Mouse (Mus musculus): ENCODE results near the gene Zscan12. TPM values are rescaled to one million over a fixed set of nuclear protein-coding genes. Genes with fewer than 3 reads are reported as not detected.

The Zscan12 gene
- polyA plus RNA-seq, 1 experiment from 2014 or later = 15.5 TPM

DNA sequence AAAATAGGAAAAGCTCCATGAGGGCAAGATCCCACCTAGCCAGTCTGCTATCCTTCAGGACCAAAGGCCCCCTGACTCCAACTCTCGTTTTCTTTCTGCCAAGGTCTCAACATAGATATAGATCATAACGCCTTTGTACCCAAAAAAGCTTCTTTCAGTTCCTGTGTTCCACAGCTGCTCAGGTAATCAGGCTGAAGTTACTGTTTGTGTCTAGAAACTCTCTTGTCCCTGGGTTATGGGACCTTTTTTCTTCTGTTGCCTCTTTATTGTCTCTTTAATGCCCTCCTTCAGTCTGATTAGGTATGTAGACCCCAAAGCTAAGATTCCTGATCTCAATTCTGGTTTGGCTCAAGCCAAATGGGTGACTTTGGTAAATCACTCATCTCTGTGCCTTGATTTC, 34.9 kb downstream of the Zscan12 start:
- H3K27ac ChIP-seq (ENCODE audit: low read length) = no peak overlapping the region
- H3K27me3 ChIP-seq (replicated peaks; ENCODE audit: control insufficient read depth, insufficient read depth, low read length) = no peaks in the 10 kb centered on the region
- peaks cover 30% of the 10 kb centered on the region for H3K36me3 ChIP-seq (ENCODE audit: control insufficient read depth, insufficient read depth)
- no peak for ATAC-seq
- no peaks in the 10 kb centered on the region for H3K9me3 ChIP-seq (ENCODE audit: control insufficient read depth, low read length)
- H3K4me1 ChIP-seq (replicated peaks; ENCODE audit: control insufficient read depth, insufficient read depth, low read length) = peaks cover 24% of the 10 kb centered on the region
- WGBS = 92% methylated on average over 2 of the region's 2 CpGs
- no peak overlapping the region for H3K9ac ChIP-seq (replicated peaks; ENCODE audit: low read depth, low read length)
- H3K4me2 ChIP-seq (ENCODE audit: low read length) = no peak overlapping the region
- H3K4me3 ChIP-seq (replicated peaks; ENCODE audit: low read length) = no peak overlapping the region

DNA sequence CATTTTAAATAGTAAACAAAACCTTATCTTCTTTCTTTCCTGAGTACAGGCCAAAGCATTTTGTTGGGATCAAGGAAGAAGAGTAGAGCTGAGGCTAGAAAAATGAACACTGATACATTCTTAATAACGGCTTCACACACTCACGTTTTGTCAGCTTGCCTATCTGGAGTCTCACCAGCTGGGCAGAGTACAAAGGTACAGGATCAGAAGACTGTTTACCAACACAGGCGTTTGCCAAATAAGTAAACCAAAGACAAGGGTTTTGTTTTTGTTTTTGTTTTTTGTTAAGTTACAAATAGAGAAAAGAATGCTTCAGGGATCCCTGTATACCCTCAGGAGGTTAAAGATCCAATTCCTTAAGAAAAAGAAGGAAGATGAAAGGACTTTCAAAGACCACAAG, 38.5 kb downstream of the Zscan12 start:
- Histone ChIP-seq H3K27me3 (replicated peaks; ENCODE audit: control insufficient read depth, insufficient read depth, low read length) (no peaks in the 10 kb centered on the region), H3K27ac (ENCODE audit: low read length) (no peak overlapping the region), H3K4me2 (ENCODE audit: low read length) (peak overlapping the region; percentile 80), H3K4me1 (replicated peaks; ENCODE audit: control insufficient read depth, insufficient read depth, low read length) (peaks cover 24% of the 10 kb centered on the region), H3K9ac (replicated peaks; ENCODE audit: low read depth, low read length) (peak overlapping the region; percentile 88; the same call in 1 of the 2 replicates), H3K9me3 (ENCODE audit: control insufficient read depth, low read length) (no peaks in the 10 kb centered on the region), H3K36me3 (ENCODE audit: control insufficient read depth, insufficient read depth) (0 out of 2 replicates have a peak, but pooled peaks cover 9% of the 10 kb centered on the region), H3K4me3 (replicated peaks; ENCODE audit: low read length) (peak overlapping the region; percentile 96)
- WGBS = 75% methylated on average over 3 of the region's 3 CpGs
- no peak for ATAC-seq

DNA sequence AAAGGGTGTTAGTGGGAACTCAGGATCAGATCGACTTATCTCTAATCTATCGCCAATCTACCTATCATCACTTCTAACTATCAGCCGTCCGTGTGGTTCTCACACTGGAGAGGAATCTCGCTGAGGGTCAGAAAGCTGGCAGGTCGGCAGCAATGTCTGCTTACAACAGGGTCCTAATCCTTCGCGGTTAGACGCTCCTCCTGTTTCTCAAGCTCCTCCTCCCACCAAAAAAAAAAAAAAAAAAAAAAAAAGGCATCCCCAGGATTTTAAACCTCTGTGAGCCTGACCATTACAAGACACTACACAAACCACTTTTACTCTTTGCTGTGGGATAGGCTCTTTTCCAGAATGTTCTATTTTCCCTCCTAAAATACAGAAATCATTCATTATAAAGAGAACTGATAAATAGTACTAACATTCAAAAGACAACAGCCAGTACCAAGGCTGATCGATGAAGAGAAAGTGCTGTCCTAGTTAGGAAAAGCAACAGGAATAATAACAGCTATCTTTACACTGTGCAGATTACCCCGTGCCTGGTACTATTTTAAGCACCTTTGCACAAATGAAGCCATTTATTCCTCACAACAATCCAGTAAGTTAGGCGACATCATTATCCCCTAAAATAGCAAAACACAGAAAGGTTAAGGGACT, 39.1 kb downstream of the Zscan12 start:
- peak overlapping the region; percentile 96 for H3K4me3 ChIP-seq (replicated peaks; ENCODE audit: low read length)
- 0 out of 2 replicates have a peak, but pooled peaks cover 5% of the 10 kb centered on the region for H3K36me3 ChIP-seq (ENCODE audit: control insufficient read depth, insufficient read depth)
- ATAC-seq = peak; percentile 39
- H3K4me2 ChIP-seq (ENCODE audit: low read length) = peak overlapping the region; percentile 80
- no peak overlapping the region; the same call in 1 of the 2 replicates for H3K27ac ChIP-seq (ENCODE audit: low read length)
- 14% methylated on average over 12 of the region's 12 CpGs for WGBS
- H3K27me3 ChIP-seq (replicated peaks; ENCODE audit: control insufficient read depth, insufficient read depth, low read length) = no peaks in the 10 kb centered on the region
- H3K9ac ChIP-seq (replicated peaks; ENCODE audit: low read depth, low read length) = peak overlapping the region; percentile 88
- peaks cover 24% of the 10 kb centered on the region for H3K4me1 ChIP-seq (replicated peaks; ENCODE audit: control insufficient read depth, insufficient read depth, low read length)
- H3K9me3 ChIP-seq (ENCODE audit: control insufficient read depth, low read length) = no peaks in the 10 kb centered on the region

DNA sequence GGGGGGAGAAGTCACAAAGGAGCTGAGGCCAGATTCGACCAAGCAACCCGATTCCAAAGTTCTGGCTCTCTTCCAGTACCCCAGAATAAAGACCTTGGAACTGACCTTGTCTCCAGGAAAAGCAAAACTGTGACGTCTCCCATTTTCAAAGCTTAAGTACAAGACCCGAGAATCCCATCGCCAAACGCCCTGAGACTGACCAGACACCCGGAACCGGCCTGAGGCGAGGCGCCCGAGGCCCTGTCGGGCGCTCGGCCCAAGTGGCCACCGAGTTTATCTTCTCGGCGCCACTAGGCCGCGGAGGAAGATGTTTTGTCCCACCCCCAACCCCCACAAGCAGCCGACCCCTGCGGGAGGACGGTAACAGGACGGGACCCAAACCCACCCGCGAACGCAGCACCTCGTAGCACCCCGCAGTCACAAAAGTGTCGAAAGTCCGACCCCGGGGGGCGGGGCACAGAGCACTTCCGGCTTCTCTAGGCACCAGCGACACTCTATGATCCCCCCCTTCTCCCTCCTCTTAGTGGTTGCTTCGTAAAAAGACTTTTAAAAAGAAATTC, 39.7 kb downstream of the Zscan12 start, which contains the start of gene Zkscan3:
Gene Zkscan3, minus strand, starts transcription at position 469 of the 560 bp plus-strand sequence.
- H3K4me3 ChIP-seq (replicated peaks; ENCODE audit: low read length) = peak within 1 kb of the TSS; percentile 96
- H3K27me3 ChIP-seq (replicated peaks; ENCODE audit: control insufficient read depth, insufficient read depth, low read length) = no peaks in the 10 kb centered on the region
- peak within 1 kb of the TSS; percentile 80 for H3K4me2 ChIP-seq (ENCODE audit: low read length)
- under 1% methylated on average over 35 of the region's 35 CpGs for WGBS
- ATAC-seq = peak; percentile 97
- peak within 1 kb of the TSS; percentile 88 for H3K9ac ChIP-seq (replicated peaks; ENCODE audit: low read depth, low read length)
- peaks cover 24% of the 10 kb centered on the region for H3K4me1 ChIP-seq (replicated peaks; ENCODE audit: control insufficient read depth, insufficient read depth, low read length)
- peak within 1 kb of the TSS; percentile 60 for H3K27ac ChIP-seq (ENCODE audit: low read length)
- H3K36me3 ChIP-seq (ENCODE audit: control insufficient read depth, insufficient read depth) = 0 out of 2 replicates have a peak, but pooled peaks cover 5% of the 10 kb centered on the region
- H3K9me3 ChIP-seq (ENCODE audit: control insufficient read depth, low read length) = no peaks in the 10 kb centered on the region

DNA sequence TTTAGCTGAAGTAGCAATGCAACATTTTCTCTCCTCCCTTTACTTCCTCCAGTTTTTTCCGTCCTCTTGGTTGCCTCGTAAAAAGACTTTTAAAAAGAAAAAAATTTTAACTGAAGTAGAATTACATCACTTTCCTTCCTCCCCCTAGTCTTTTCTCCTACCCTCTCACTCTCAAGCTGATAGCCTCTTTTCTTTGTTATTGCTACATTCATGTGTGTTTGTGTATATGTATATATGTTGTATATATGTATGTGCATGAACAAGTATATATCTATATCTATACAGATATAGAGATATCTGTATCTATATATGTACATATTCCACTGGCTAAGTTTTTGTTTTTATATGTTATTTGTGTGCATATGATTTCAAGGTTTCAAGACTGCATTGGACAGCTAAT, 40.2 kb downstream of the Zscan12 start:
- peak overlapping the region; percentile 96 for H3K4me3 ChIP-seq (replicated peaks; ENCODE audit: low read length)
- H3K27ac ChIP-seq (ENCODE audit: low read length) = no peak overlapping the region
- ATAC-seq = peak; percentile 54
- H3K9me3 ChIP-seq (ENCODE audit: control insufficient read depth, low read length) = no peaks in the 10 kb centered on the region
- 0 out of 2 replicates have a peak, but pooled peaks cover 5% of the 10 kb centered on the region for H3K36me3 ChIP-seq (ENCODE audit: control insufficient read depth, insufficient read depth)
- H3K9ac ChIP-seq (replicated peaks; ENCODE audit: low read depth, low read length) = peak overlapping the region; percentile 88
- no peaks in the 10 kb centered on the region for H3K27me3 ChIP-seq (replicated peaks; ENCODE audit: control insufficient read depth, insufficient read depth, low read length)
- H3K4me1 ChIP-seq (replicated peaks; ENCODE audit: control insufficient read depth, insufficient read depth, low read length) = peaks cover 27% of the 10 kb centered on the region
- H3K4me2 ChIP-seq (ENCODE audit: low read length) = peak overlapping the region; percentile 80
- WGBS = 0% methylated on average over 2 of the region's 2 CpGs

DNA sequence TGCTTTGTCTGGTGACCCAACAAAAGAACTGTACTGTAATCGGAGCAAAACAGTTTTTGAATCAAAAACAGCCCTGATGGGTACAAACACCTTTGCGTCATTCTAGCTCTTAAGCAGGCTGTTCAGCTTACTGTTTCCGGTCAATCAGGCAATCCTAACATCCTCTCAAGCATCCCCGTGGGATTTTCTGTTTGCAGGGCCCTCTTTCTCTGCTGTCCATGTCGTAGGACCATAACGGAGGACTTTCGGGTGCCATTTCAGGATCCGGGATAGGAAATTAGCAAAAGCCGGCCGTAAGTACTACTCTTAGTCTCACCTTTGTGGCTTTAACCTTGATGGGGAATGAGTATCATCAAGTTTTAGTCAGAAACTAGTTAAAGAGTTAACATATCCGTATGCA, 44.7 kb downstream of the Zscan12 start:
- Histone ChIP-seq H3K9me3 (ENCODE audit: control insufficient read depth, low read length) (no peaks in the 10 kb centered on the region), H3K27me3 (replicated peaks; ENCODE audit: control insufficient read depth, insufficient read depth, low read length) (no peaks in the 10 kb centered on the region), H3K4me1 (replicated peaks; ENCODE audit: control insufficient read depth, insufficient read depth, low read length) (0 out of 2 replicates have a peak, but pooled peaks cover 4% of the 10 kb centered on the region), H3K27ac (ENCODE audit: low read length) (no peak overlapping the region), H3K4me2 (ENCODE audit: low read length) (no peak overlapping the region), H3K9ac (replicated peaks; ENCODE audit: low read depth, low read length) (no peak overlapping the region), H3K36me3 (ENCODE audit: control insufficient read depth, insufficient read depth) (no peaks in the 10 kb centered on the region), H3K4me3 (replicated peaks; ENCODE audit: low read length) (no peak overlapping the region)
- ATAC-seq = no peak
- 79% methylated on average over 11 of the region's 11 CpGs for WGBS

DNA sequence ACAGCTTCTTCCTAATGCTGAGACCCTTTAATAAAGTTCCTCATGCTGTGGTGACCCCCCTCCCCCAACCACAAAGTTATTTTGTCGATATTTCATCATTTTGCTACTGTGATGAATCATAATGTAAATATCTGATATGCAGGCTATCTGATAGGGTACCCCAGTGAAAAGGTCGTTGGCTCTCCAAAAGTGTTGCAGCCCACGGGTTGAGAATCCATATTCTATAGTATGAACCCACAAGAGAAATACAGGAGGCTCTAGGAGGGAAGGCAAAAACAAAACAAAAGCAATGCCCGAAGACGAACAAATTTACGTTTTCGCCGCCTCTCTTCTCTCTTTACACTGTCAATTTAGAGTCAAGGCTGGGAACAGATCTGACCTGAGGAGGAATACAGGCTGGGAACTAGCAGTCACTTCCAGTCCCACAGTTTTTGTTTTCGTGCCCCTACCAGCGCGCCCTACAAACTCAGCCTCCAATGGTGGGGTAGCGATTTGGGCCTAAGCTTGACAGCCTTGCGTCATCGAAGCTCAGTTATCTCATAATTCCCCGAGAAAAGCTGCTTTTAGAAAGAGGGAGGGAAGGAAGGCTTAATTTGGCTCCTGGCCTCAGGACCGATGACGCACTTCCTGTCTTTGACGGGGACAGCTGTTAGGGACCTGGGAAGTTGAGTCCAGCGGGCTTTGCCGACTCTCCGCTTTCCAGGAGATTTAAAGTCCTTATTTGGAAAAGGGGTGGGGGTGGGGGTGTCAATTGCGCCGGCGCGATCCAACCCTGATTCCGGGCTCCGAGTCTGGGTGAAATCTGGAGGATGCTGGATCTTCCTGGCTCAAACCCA, 45.6 kb downstream of the Zscan12 start:
- Histone ChIP-seq H3K4me3 (replicated peaks; ENCODE audit: low read length) (peak overlapping the region; percentile 47), H3K4me1 (replicated peaks; ENCODE audit: control insufficient read depth, insufficient read depth, low read length) (0 out of 2 replicates have a peak, but pooled peaks cover 4% of the 10 kb centered on the region), H3K9me3 (ENCODE audit: control insufficient read depth, low read length) (no peaks in the 10 kb centered on the region), H3K4me2 (ENCODE audit: low read length) (peak overlapping the region; percentile 54), H3K27ac (ENCODE audit: low read length) (peak overlapping the region; percentile 52), H3K36me3 (ENCODE audit: control insufficient read depth, insufficient read depth) (no peaks in the 10 kb centered on the region), H3K27me3 (replicated peaks; ENCODE audit: control insufficient read depth, insufficient read depth, low read length) (no peaks in the 10 kb centered on the region), H3K9ac (replicated peaks; ENCODE audit: low read depth, low read length) (peak overlapping the region; percentile 58)
- WGBS = 3% methylated on average over 27 of the region's 27 CpGs
- ATAC-seq = peak; percentile 96

DNA sequence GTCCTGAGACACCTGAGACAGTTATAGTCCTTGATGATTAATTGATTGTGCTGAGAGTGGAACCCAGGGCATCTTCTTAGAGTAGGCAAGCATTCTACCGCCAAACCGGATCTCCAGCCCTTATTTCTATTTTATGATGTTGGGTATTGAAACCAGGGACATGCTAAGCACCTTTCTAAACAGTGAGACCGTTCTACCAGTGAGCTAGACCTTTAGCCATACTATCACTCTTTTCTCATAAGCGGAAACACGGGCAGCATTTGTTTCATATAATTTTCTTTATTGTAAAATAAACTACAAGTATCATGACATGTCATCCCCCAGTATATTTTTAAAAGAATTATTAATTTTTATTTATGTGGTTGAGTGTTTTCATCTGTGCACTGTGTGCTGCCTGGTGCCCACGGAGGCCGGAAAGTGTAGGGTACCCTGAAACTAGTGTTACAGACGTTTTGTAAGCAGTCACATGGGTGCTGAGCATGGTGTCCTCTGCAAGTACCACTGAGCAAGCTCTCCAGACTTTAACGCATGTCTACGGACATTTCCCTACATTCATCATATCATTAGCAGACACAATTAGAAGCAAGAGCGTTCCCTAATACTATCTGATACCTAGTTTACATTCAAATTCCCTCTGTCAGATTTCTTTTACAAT, 46.3 kb downstream of the Zscan12 start:
- Histone ChIP-seq H3K4me3 (replicated peaks; ENCODE audit: low read length) (peak overlapping the region; percentile 47), H3K36me3 (ENCODE audit: control insufficient read depth, insufficient read depth) (no peaks in the 10 kb centered on the region), H3K4me1 (replicated peaks; ENCODE audit: control insufficient read depth, insufficient read depth, low read length) (0 out of 2 replicates have a peak, but pooled peaks cover 4% of the 10 kb centered on the region), H3K9me3 (ENCODE audit: control insufficient read depth, low read length) (no peaks in the 10 kb centered on the region), H3K4me2 (ENCODE audit: low read length) (peak overlapping the region; percentile 54), H3K9ac (replicated peaks; ENCODE audit: low read depth, low read length) (peak overlapping the region; percentile 58), H3K27ac (ENCODE audit: low read length) (peak overlapping the region; percentile 52), H3K27me3 (replicated peaks; ENCODE audit: control insufficient read depth, insufficient read depth, low read length) (no peaks in the 10 kb centered on the region)
- WGBS = 48% methylated on average over 11 of the region's 11 CpGs
- peak; percentile 41; the same call in 1 of the 2 replicates for ATAC-seq
